Mouse (Mus musculus): ENCODE data around the gene Rack1. TPM values are rescaled to one million over a fixed set of nuclear protein-coding genes. Genes with fewer than 3 reads are reported as not detected.

The Rack1 gene
- total and polyA plus RNA-seq, 2 experiments from 2014 or later = 342 to 958 TPM

GRCm38 (mm10) chr11:48801831-48802772 is 2.0 kb downstream of the Rack1 start:
- H3K27ac ChIP-seq = no peak overlapping the region
- peaks cover 12% of the 10 kb centered on the region for H3K4me1 ChIP-seq (ENCODE audit: insufficient read depth, low read length)
- DNase-seq (ENCODE audit: low spot score) (no peak), ATAC-seq (no peak)
- peak overlapping the region; percentile 86 for H3K4me3 ChIP-seq (ENCODE audit: low read length)
- H3K27me3 ChIP-seq (ENCODE audit: insufficient read depth, low read length) = no peaks in the 10 kb centered on the region
- TF ChIP-seq CTCF (IDR thresholded peaks at IDR 0.05; ENCODE audit: low read depth) = no peak
- H3K4me2 ChIP-seq (ENCODE audit: low read depth, low read length) = peak overlapping the region; percentile 93
- H3K9ac ChIP-seq (replicated peaks; ENCODE audit: low read length) = peak overlapping the region; percentile 78
- 78% methylated on average over 17 of the region's 17 CpGs for WGBS
- no peaks in the 10 kb centered on the region for H3K9me3 ChIP-seq (ENCODE audit: low read length)
- H3K36me3 ChIP-seq (ENCODE audit: insufficient read depth, low read length) = peaks cover 42% of the 10 kb centered on the region

GRCm38 (mm10) chr11:48803988-48804387 is 3.9 kb downstream of the Rack1 start:
- Histone ChIP-seq H3K4me1 (ENCODE audit: insufficient read depth, low read length) (peaks cover 12% of the 10 kb centered on the region; the same call in 1 of the 2 replicates), H3K27me3 (ENCODE audit: insufficient read depth, low read length) (no peaks in the 10 kb centered on the region), H3K36me3 (ENCODE audit: insufficient read depth, low read length) (peaks cover 60% of the 10 kb centered on the region), H3K9ac (replicated peaks; ENCODE audit: low read length) (no peak overlapping the region), H3K4me3 (ENCODE audit: low read length) (no peak overlapping the region), H3K27ac (no peak overlapping the region), H3K4me2 (ENCODE audit: low read depth, low read length) (no peak overlapping the region), H3K9me3 (ENCODE audit: low read length) (no peaks in the 10 kb centered on the region)
- DNase-seq (ENCODE audit: low spot score) (no peak), ATAC-seq (no peak)
- 95% methylated on average over 2 of the region's 2 CpGs for WGBS
- no peak for TF ChIP-seq CTCF (IDR thresholded peaks at IDR 0.05; ENCODE audit: low read depth)

- Histone ChIP-seq H3K9ac (replicated peaks; ENCODE audit: low read length) (no peak overlapping the region), H3K9me3 (ENCODE audit: low read length) (no peaks in the 10 kb centered on the region), H3K4me3 (ENCODE audit: low read length) (no peak overlapping the region), H3K27ac (no peak overlapping the region), H3K36me3 (ENCODE audit: insufficient read depth, low read length) (peaks cover 66% of the 10 kb centered on the region), H3K4me1 (ENCODE audit: insufficient read depth, low read length) (peaks cover 12% of the 10 kb centered on the region; the same call in 1 of the 2 replicates), H3K4me2 (ENCODE audit: low read depth, low read length) (no peak overlapping the region), H3K27me3 (ENCODE audit: insufficient read depth, low read length) (no peaks in the 10 kb centered on the region)
- 83% methylated on average over 2 of the region's 2 CpGs for WGBS
- no peak for TF ChIP-seq CTCF (IDR thresholded peaks at IDR 0.05; ENCODE audit: low read depth)
- no peak for ATAC-seq
- no peak for DNase-seq (ENCODE audit: low spot score)
Measured at GRCm38 (mm10) chr11:48804922-48805321, 4.8 kb downstream of the Rack1 start.

GRCm38 (mm10) chr11:48806856-48807562 is 6.9 kb downstream of the Rack1 start:
- TF ChIP-seq CTCF (IDR thresholded peaks at IDR 0.05; ENCODE audit: low read depth) = no peak
- no peak overlapping the region for H3K9ac ChIP-seq (replicated peaks; ENCODE audit: low read length)
- no peak overlapping the region for H3K27ac ChIP-seq
- H3K4me2 ChIP-seq (ENCODE audit: low read depth, low read length) = no peak overlapping the region
- H3K4me1 ChIP-seq (ENCODE audit: insufficient read depth, low read length) = 0 out of 2 replicates have a peak, but pooled peaks cover 3% of the 10 kb centered on the region
- DNase-seq (ENCODE audit: low spot score) = no peak
- peak; percentile 41 for ATAC-seq
- no peaks in the 10 kb centered on the region for H3K9me3 ChIP-seq (ENCODE audit: low read length)
- peaks cover 82% of the 10 kb centered on the region for H3K36me3 ChIP-seq (ENCODE audit: insufficient read depth, low read length)
- no peak overlapping the region for H3K4me3 ChIP-seq (ENCODE audit: low read length)
- WGBS = 62% methylated on average over 21 of the region's 21 CpGs
- H3K27me3 ChIP-seq (ENCODE audit: insufficient read depth, low read length) = no peaks in the 10 kb centered on the region

GRCm38 (mm10) chr11:48807563-48808303 is 7.6 kb downstream of the Rack1 start:
- ATAC-seq = peak; percentile 13; the same call in 1 of the 2 replicates
- WGBS = 63% methylated on average over 14 of the region's 14 CpGs
- Histone ChIP-seq H3K9me3 (ENCODE audit: low read length) (no peaks in the 10 kb centered on the region), H3K4me2 (ENCODE audit: low read depth, low read length) (no peak overlapping the region), H3K9ac (replicated peaks; ENCODE audit: low read length) (no peak overlapping the region), H3K27me3 (ENCODE audit: insufficient read depth, low read length) (no peaks in the 10 kb centered on the region), H3K36me3 (ENCODE audit: insufficient read depth, low read length) (peaks cover 87% of the 10 kb centered on the region), H3K4me1 (ENCODE audit: insufficient read depth, low read length) (no peaks in the 10 kb centered on the region), H3K27ac (no peak overlapping the region), H3K4me3 (ENCODE audit: low read length) (no peak overlapping the region)
- no peak for DNase-seq (ENCODE audit: low spot score)
- no peak for TF ChIP-seq CTCF (IDR thresholded peaks at IDR 0.05; ENCODE audit: low read depth)

- DNase-seq (ENCODE audit: low spot score) (no peak), ATAC-seq (no peak)
- peaks cover 83% of the 10 kb centered on the region for H3K36me3 ChIP-seq (ENCODE audit: insufficient read depth, low read length)
Measured at GRCm38 (mm10) chr11:48808304-48808646, 8.1 kb downstream of the Rack1 start.

More at GRCm38 (mm10) chr11:48808304-48808646, 8.1 kb downstream of the Rack1 start:
- Histone ChIP-seq H3K27ac (no peak overlapping the region), H3K4me1 (ENCODE audit: insufficient read depth, low read length) (no peaks in the 10 kb centered on the region), H3K27me3 (ENCODE audit: insufficient read depth, low read length) (no peaks in the 10 kb centered on the region), H3K9me3 (ENCODE audit: low read length) (no peaks in the 10 kb centered on the region), H3K4me2 (ENCODE audit: low read depth, low read length) (no peak overlapping the region), H3K4me3 (ENCODE audit: low read length) (no peak overlapping the region), H3K9ac (replicated peaks; ENCODE audit: low read length) (no peak overlapping the region)
- no peak for TF ChIP-seq CTCF (IDR thresholded peaks at IDR 0.05; ENCODE audit: low read depth)
